Mouse (Mus musculus): ENCODE measurements around the gene Rpl11. TPM values are rescaled to one million over a fixed set of nuclear protein-coding genes. Genes with fewer than 3 reads are reported as not detected.
A peak's percentile ranks its signal among the peaks of the same experiment; 100 is the strongest.

Gene Rpl11
- total and polyA plus RNA-seq, 2 experiments from 2014 or later, result 229 to 881 TPM

DNA sequence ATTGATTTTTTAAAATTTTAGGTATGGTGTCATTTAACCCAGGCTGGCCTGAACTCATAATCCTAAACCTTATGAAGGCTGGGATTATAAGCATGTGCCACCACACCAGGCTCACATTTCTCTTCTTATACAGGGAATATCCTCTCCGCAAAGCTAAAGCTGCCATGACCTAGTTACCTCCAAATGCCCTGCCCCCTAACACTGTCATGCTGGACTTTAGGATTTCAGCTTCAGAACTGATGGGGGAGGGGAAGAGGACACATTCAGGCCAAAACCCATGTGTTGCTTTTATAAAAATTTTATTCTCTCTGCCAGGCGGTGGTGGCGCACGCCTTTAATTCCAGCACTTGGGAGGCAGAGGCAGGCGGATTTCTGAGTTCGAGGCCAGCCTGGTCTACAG is 59.3 kb downstream of the Rpl11 start:
- DNase-seq (ENCODE audit: low spot score) (no peak), ATAC-seq (ENCODE audit: insufficient read depth, low read depth) (no peak)
- TF ChIP-seq EP300 (IDR thresholded peaks at IDR 0.05; ENCODE audit: low read depth), result no peak
- no peak for TF ChIP-seq CTCF (IDR thresholded peaks at IDR 0.05; ENCODE audit: low read depth)
- Histone ChIP-seq H3K36me3 (replicated peaks; ENCODE audit: control insufficient read depth, insufficient read depth, low read length) (no peaks in the 10 kb centered on the region), H3K9ac (replicated peaks; ENCODE audit: low read depth, low read length) (no peak overlapping the region), H3K9me3 (replicated peaks; ENCODE audit: control insufficient read depth, low read length) (peaks cover 8% of the 10 kb centered on the region), H3K4me1 (ENCODE audit: control insufficient read depth, insufficient read depth) (no peaks in the 10 kb centered on the region), H3K4me3 (ENCODE audit: low read depth, low read length) (no peak overlapping the region), H3K27me3 (ENCODE audit: control insufficient read depth, insufficient read depth, low read length) (no peaks in the 10 kb centered on the region), H3K27ac (ENCODE audit: low read depth) (no peak overlapping the region), H3K4me2 (ENCODE audit: low read depth, low read length) (no peak overlapping the region)
- 92% methylated on average over 6 of the region's 6 CpGs for WGBS

- H3K27ac ChIP-seq (ENCODE audit: low read depth), result no peak overlapping the region
- peak overlapping the region; percentile 92 for H3K9ac ChIP-seq (replicated peaks; ENCODE audit: low read depth, low read length)
- ATAC-seq (ENCODE audit: insufficient read depth, low read depth) (no peak), DNase-seq (ENCODE audit: low spot score) (no peak)
- H3K36me3 ChIP-seq (replicated peaks; ENCODE audit: control insufficient read depth, insufficient read depth, low read length), result peaks cover 19% of the 10 kb centered on the region; the same call in 1 of the 2 replicates
- H3K4me3 ChIP-seq (ENCODE audit: low read depth, low read length), result peak overlapping the region; percentile 91
- WGBS, result 72% methylated on average over 9 of the region's 9 CpGs
- H3K9me3 ChIP-seq (replicated peaks; ENCODE audit: control insufficient read depth, low read length), result no peaks in the 10 kb centered on the region
- TF ChIP-seq CTCF (IDR thresholded peaks at IDR 0.05; ENCODE audit: low read depth) (no peak), EP300 (IDR thresholded peaks at IDR 0.05; ENCODE audit: low read depth) (no peak)
- H3K4me2 ChIP-seq (ENCODE audit: low read depth, low read length), result peak overlapping the region; percentile 98
- H3K27me3 ChIP-seq (ENCODE audit: control insufficient read depth, insufficient read depth, low read length), result no peaks in the 10 kb centered on the region
- H3K4me1 ChIP-seq (ENCODE audit: control insufficient read depth, insufficient read depth), result 0 out of 2 replicates have a peak, but pooled peaks cover 9% of the 10 kb centered on the region
Measured at GRCm38 (mm10) chr4:135987714-135988113, 65.5 kb downstream of the Rpl11 start.

GRCm38 (mm10) chr4:135986943-135987710 is 66.1 kb downstream of the Rpl11 start, which contains the start of gene Pithd1:
Pithd1 (minus strand) TSS chr4:135987264.
- DNase-seq (ENCODE audit: low spot score), result peak; percentile 89
- H3K9ac ChIP-seq (replicated peaks; ENCODE audit: low read depth, low read length), result peak within 1 kb of the TSS; percentile 92
- peak within 1 kb of the TSS; percentile 70 for H3K27ac ChIP-seq (ENCODE audit: low read depth)
- 0 out of 2 replicates have a peak, but pooled peaks cover 9% of the 10 kb centered on the region for H3K4me1 ChIP-seq (ENCODE audit: control insufficient read depth, insufficient read depth)
- WGBS, result under 1% methylated on average over 68 of the region's 81 CpGs
- no peak for TF ChIP-seq EP300 (IDR thresholded peaks at IDR 0.05; ENCODE audit: low read depth)
- peak; percentile 35 for TF ChIP-seq CTCF (IDR thresholded peaks at IDR 0.05; ENCODE audit: low read depth)
- no peaks in the 10 kb centered on the region for H3K9me3 ChIP-seq (replicated peaks; ENCODE audit: control insufficient read depth, low read length)
- peaks cover 21% of the 10 kb centered on the region; the same call in 1 of the 2 replicates for H3K36me3 ChIP-seq (replicated peaks; ENCODE audit: control insufficient read depth, insufficient read depth, low read length)
- peak within 1 kb of the TSS; percentile 91 for H3K4me3 ChIP-seq (ENCODE audit: low read depth, low read length)
- peak; percentile 92 for ATAC-seq (ENCODE audit: insufficient read depth, low read depth)
- peak within 1 kb of the TSS; percentile 98 for H3K4me2 ChIP-seq (ENCODE audit: low read depth, low read length)
- no peaks in the 10 kb centered on the region for H3K27me3 ChIP-seq (ENCODE audit: control insufficient read depth, insufficient read depth, low read length)

DNA sequence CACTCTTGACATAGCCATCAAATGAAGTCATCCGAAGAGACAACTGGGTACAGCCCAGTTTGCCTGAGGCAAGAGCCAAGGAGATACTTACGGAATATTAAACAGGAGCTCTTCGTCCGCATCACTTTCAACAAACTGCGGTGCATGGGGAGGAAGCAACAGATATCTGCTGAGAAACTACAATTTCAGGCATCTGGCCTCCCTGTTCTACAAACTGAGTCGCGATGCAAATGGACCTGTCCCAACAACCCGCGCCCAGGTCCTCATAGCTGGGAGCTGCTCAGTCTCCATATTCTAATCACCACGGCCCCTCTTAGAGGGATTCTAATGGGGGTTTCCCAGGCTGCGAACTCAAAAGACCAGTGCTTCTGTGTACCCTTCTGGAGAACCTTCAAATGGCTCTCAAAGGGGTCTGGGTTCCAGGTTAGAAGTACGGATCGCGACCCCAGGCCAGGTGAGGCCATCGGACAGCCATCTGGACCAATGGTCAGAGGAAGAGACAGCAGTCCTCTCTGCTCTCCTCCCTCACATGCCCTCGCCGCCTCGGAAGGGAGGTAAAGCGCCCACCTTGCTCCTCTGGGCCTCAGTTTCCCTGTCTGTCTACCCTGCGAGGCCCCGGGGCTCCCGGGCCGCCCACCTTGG is 66.8 kb downstream of the Rpl11 start:
- Histone ChIP-seq H3K27ac (ENCODE audit: low read depth) (peak overlapping the region; percentile 70), H3K4me1 (ENCODE audit: control insufficient read depth, insufficient read depth) (0 out of 2 replicates have a peak, but pooled peaks cover 9% of the 10 kb centered on the region), H3K4me3 (ENCODE audit: low read depth, low read length) (peak overlapping the region; percentile 91), H3K9me3 (replicated peaks; ENCODE audit: control insufficient read depth, low read length) (no peaks in the 10 kb centered on the region), H3K36me3 (replicated peaks; ENCODE audit: control insufficient read depth, insufficient read depth, low read length) (peaks cover 21% of the 10 kb centered on the region; the same call in 1 of the 2 replicates), H3K4me2 (ENCODE audit: low read depth, low read length) (peak overlapping the region; percentile 98), H3K9ac (replicated peaks; ENCODE audit: low read depth, low read length) (peak overlapping the region; percentile 92), H3K27me3 (ENCODE audit: control insufficient read depth, insufficient read depth, low read length) (no peaks in the 10 kb centered on the region)
- peak; percentile 20; the same call in 1 of the 2 replicates for ATAC-seq (ENCODE audit: insufficient read depth, low read depth)
- no peak for TF ChIP-seq EP300 (IDR thresholded peaks at IDR 0.05; ENCODE audit: low read depth)
- no peak for TF ChIP-seq CTCF (IDR thresholded peaks at IDR 0.05; ENCODE audit: low read depth)
- WGBS, result 10% methylated on average over 23 of the region's 23 CpGs
- no peak for DNase-seq (ENCODE audit: low spot score)

- TF ChIP-seq CTCF (IDR thresholded peaks at IDR 0.05; ENCODE audit: low read depth) (no peak), EP300 (IDR thresholded peaks at IDR 0.05; ENCODE audit: low read depth) (no peak)
- Histone ChIP-seq H3K4me1 (ENCODE audit: control insufficient read depth, insufficient read depth) (0 out of 2 replicates have a peak, but pooled peaks cover 9% of the 10 kb centered on the region), H3K4me2 (ENCODE audit: low read depth, low read length) (peak overlapping the region; percentile 98), H3K4me3 (ENCODE audit: low read depth, low read length) (0 out of 2 replicates have a peak overlapping the region, but pooled peaks have one; percentile 91), H3K27me3 (ENCODE audit: control insufficient read depth, insufficient read depth, low read length) (no peaks in the 10 kb centered on the region), H3K36me3 (replicated peaks; ENCODE audit: control insufficient read depth, insufficient read depth, low read length) (peaks cover 21% of the 10 kb centered on the region; the same call in 1 of the 2 replicates), H3K9ac (replicated peaks; ENCODE audit: low read depth, low read length) (peak overlapping the region; percentile 92; the same call in 1 of the 2 replicates), H3K27ac (ENCODE audit: low read depth) (no peak overlapping the region), H3K9me3 (replicated peaks; ENCODE audit: control insufficient read depth, low read length) (no peaks in the 10 kb centered on the region)
- 86% methylated on average over 7 of the region's 7 CpGs for WGBS
- ATAC-seq (ENCODE audit: insufficient read depth, low read depth) (no peak), DNase-seq (ENCODE audit: low spot score) (no peak)
Measured at GRCm38 (mm10) chr4:135985769-135986168, 67.5 kb downstream of the Rpl11 start.

Measured in heart, postnatal 0 days (tissue).